Mouse (Mus musculus): ENCODE results near the gene Nfkb2. TPM values are rescaled to one million over a fixed set of nuclear protein-coding genes. Genes with fewer than 3 reads are reported as not detected.

Gene Nfkb2
- polyA plus RNA-seq, 2 experiments, result 9.7 to 22.2 TPM

GRCm38 (mm10) chr19:46285631-46286030 is 18.5 kb upstream of the Nfkb2 start:
- peaks cover 64% of the 10 kb centered on the region for H3K36me3 ChIP-seq (ENCODE audit: control insufficient read depth, insufficient read depth, low read length)
- no peak overlapping the region for H3K4me3 ChIP-seq (replicated peaks; ENCODE audit: low read length)
- ATAC-seq (ENCODE audit: low FRiP score, low read depth) (no peak), DNase-seq (ENCODE audit: low spot score) (no peak)
- H3K4me1 ChIP-seq (ENCODE audit: control insufficient read depth, insufficient read depth, low read length), result no peaks in the 10 kb centered on the region
- H3K27me3 ChIP-seq (ENCODE audit: control insufficient read depth, insufficient read depth, low read length), result no peaks in the 10 kb centered on the region
- no peak for TF ChIP-seq POLR2A (IDR thresholded peaks at IDR 0.05; ENCODE audit: borderline replicate concordance, extremely low read depth, insufficient read depth, insufficient read length)
- no peak overlapping the region for H3K9ac ChIP-seq (ENCODE audit: low read depth, low read length, severe bottlenecking)
- WGBS, result 83% methylated on average over 7 of the region's 7 CpGs
- no peak overlapping the region for H3K4me2 ChIP-seq (replicated peaks; ENCODE audit: low read depth, low read length, severe bottlenecking)
- no peak overlapping the region for H3K27ac ChIP-seq (replicated peaks; ENCODE audit: low read depth, low read length)
- H3K9me3 ChIP-seq (ENCODE audit: control insufficient read depth, low read length), result no peaks in the 10 kb centered on the region

GRCm38 (mm10) chr19:46286047-46286446 is 18.1 kb upstream of the Nfkb2 start:
- Histone ChIP-seq H3K4me3 (replicated peaks; ENCODE audit: low read length) (no peak overlapping the region), H3K27ac (replicated peaks; ENCODE audit: low read depth, low read length) (no peak overlapping the region), H3K9me3 (ENCODE audit: control insufficient read depth, low read length) (no peaks in the 10 kb centered on the region), H3K9ac (ENCODE audit: low read depth, low read length, severe bottlenecking) (no peak overlapping the region), H3K27me3 (ENCODE audit: control insufficient read depth, insufficient read depth, low read length) (no peaks in the 10 kb centered on the region), H3K36me3 (ENCODE audit: control insufficient read depth, insufficient read depth, low read length) (peaks cover 61% of the 10 kb centered on the region), H3K4me2 (replicated peaks; ENCODE audit: low read depth, low read length, severe bottlenecking) (no peak overlapping the region), H3K4me1 (ENCODE audit: control insufficient read depth, insufficient read depth, low read length) (no peaks in the 10 kb centered on the region)
- 84% methylated on average over 6 of the region's 6 CpGs for WGBS
- ATAC-seq (ENCODE audit: low FRiP score, low read depth) (no peak), DNase-seq (ENCODE audit: low spot score) (no peak)
- TF ChIP-seq POLR2A (IDR thresholded peaks at IDR 0.05; ENCODE audit: borderline replicate concordance, extremely low read depth, insufficient read depth, insufficient read length), result no peak

- Histone ChIP-seq H3K27ac (replicated peaks; ENCODE audit: low read depth, low read length) (no peak overlapping the region), H3K4me1 (ENCODE audit: control insufficient read depth, insufficient read depth, low read length) (no peaks in the 10 kb centered on the region), H3K4me2 (replicated peaks; ENCODE audit: low read depth, low read length, severe bottlenecking) (no peak overlapping the region), H3K36me3 (ENCODE audit: control insufficient read depth, insufficient read depth, low read length) (peaks cover 52% of the 10 kb centered on the region), H3K27me3 (ENCODE audit: control insufficient read depth, insufficient read depth, low read length) (no peaks in the 10 kb centered on the region), H3K9ac (ENCODE audit: low read depth, low read length, severe bottlenecking) (no peak overlapping the region), H3K4me3 (replicated peaks; ENCODE audit: low read length) (no peak overlapping the region), H3K9me3 (ENCODE audit: control insufficient read depth, low read length) (no peaks in the 10 kb centered on the region)
- ATAC-seq (ENCODE audit: low FRiP score, low read depth), result no peak
- TF ChIP-seq POLR2A (IDR thresholded peaks at IDR 0.05; ENCODE audit: borderline replicate concordance, extremely low read depth, insufficient read depth, insufficient read length), result no peak
- no peak for DNase-seq (ENCODE audit: low spot score)
- 89% methylated on average over 3 of the region's 3 CpGs for WGBS
These were observed 17.2 kb upstream of the Nfkb2 start for GRCm38 (mm10) chr19:46286926-46287325.

GRCm38 (mm10) chr19:46287566-46287965 is 16.6 kb upstream of the Nfkb2 start:
- Histone ChIP-seq H3K9me3 (ENCODE audit: control insufficient read depth, low read length) (no peaks in the 10 kb centered on the region), H3K4me1 (ENCODE audit: control insufficient read depth, insufficient read depth, low read length) (no peaks in the 10 kb centered on the region), H3K36me3 (ENCODE audit: control insufficient read depth, insufficient read depth, low read length) (peaks cover 46% of the 10 kb centered on the region), H3K9ac (ENCODE audit: low read depth, low read length, severe bottlenecking) (no peak overlapping the region), H3K4me3 (replicated peaks; ENCODE audit: low read length) (no peak overlapping the region), H3K27ac (replicated peaks; ENCODE audit: low read depth, low read length) (no peak overlapping the region), H3K27me3 (ENCODE audit: control insufficient read depth, insufficient read depth, low read length) (no peaks in the 10 kb centered on the region), H3K4me2 (replicated peaks; ENCODE audit: low read depth, low read length, severe bottlenecking) (no peak overlapping the region)
- 82% methylated on average over 3 of the region's 3 CpGs for WGBS
- no peak for TF ChIP-seq POLR2A (IDR thresholded peaks at IDR 0.05; ENCODE audit: borderline replicate concordance, extremely low read depth, insufficient read depth, insufficient read length)
- ATAC-seq (ENCODE audit: low FRiP score, low read depth) (no peak), DNase-seq (ENCODE audit: low spot score) (no peak)

- TF ChIP-seq POLR2A (IDR thresholded peaks at IDR 0.05; ENCODE audit: borderline replicate concordance, extremely low read depth, insufficient read depth, insufficient read length), result no peak
- no peaks in the 10 kb centered on the region for H3K27me3 ChIP-seq (ENCODE audit: control insufficient read depth, insufficient read depth, low read length)
- H3K36me3 ChIP-seq (ENCODE audit: control insufficient read depth, insufficient read depth, low read length), result peaks cover 17% of the 10 kb centered on the region
- H3K4me3 ChIP-seq (replicated peaks; ENCODE audit: low read length), result no peak overlapping the region
- H3K27ac ChIP-seq (replicated peaks; ENCODE audit: low read depth, low read length), result no peak overlapping the region
- DNase-seq (ENCODE audit: low spot score) (no peak), ATAC-seq (ENCODE audit: low FRiP score, low read depth) (no peak)
- H3K9me3 ChIP-seq (ENCODE audit: control insufficient read depth, low read length), result no peaks in the 10 kb centered on the region
- no peak overlapping the region for H3K9ac ChIP-seq (ENCODE audit: low read depth, low read length, severe bottlenecking)
- H3K4me1 ChIP-seq (ENCODE audit: control insufficient read depth, insufficient read depth, low read length), result no peaks in the 10 kb centered on the region
- WGBS, result 72% methylated on average over 12 of the region's 12 CpGs
- H3K4me2 ChIP-seq (replicated peaks; ENCODE audit: low read depth, low read length, severe bottlenecking), result no peak overlapping the region
These were observed 13.5 kb upstream of the Nfkb2 start for GRCm38 (mm10) chr19:46290535-46291105.

GRCm38 (mm10) chr19:46296938-46297337 is 7.2 kb upstream of the Nfkb2 start:
- no peaks in the 10 kb centered on the region for H3K27me3 ChIP-seq (ENCODE audit: control insufficient read depth, insufficient read depth, low read length)
- 71% methylated on average over 4 of the region's 4 CpGs for WGBS
- no peak overlapping the region for H3K4me2 ChIP-seq (replicated peaks; ENCODE audit: low read depth, low read length, severe bottlenecking)
- H3K4me3 ChIP-seq (replicated peaks; ENCODE audit: low read length), result no peak overlapping the region
- no peaks in the 10 kb centered on the region for H3K9me3 ChIP-seq (ENCODE audit: control insufficient read depth, low read length)
- no peak overlapping the region for H3K27ac ChIP-seq (replicated peaks; ENCODE audit: low read depth, low read length)
- DNase-seq (ENCODE audit: low spot score), result no peak
- H3K36me3 ChIP-seq (ENCODE audit: control insufficient read depth, insufficient read depth, low read length), result no peaks in the 10 kb centered on the region
- no peak for ATAC-seq (ENCODE audit: low FRiP score, low read depth)
- no peak for TF ChIP-seq POLR2A (IDR thresholded peaks at IDR 0.05; ENCODE audit: borderline replicate concordance, extremely low read depth, insufficient read depth, insufficient read length)
- H3K9ac ChIP-seq (ENCODE audit: low read depth, low read length, severe bottlenecking), result no peak overlapping the region
- H3K4me1 ChIP-seq (ENCODE audit: control insufficient read depth, insufficient read depth, low read length), result no peaks in the 10 kb centered on the region

All from limb, embryonic 14.5 days (tissue).